Mouse (Mus musculus) testis, adult 2 months (tissue): ENCODE measurements around the gene Wdr62. TPM values are rescaled to one million over a fixed set of nuclear protein-coding genes. Genes with fewer than 3 reads are reported as not detected.

Source experiments
- H3K27ac ChIP-seq: fragments of 200-500 bp; 2 replicates; pipeline ENCODE4 v1.5.1; 2012; ENCODE audit warnings: low read depth, low read length; ENCODE audit not compliant: control insufficient read depth, insufficient read depth
- H3K27me3 ChIP-seq: fragments of 200-500 bp; 2 replicates; pipeline ENCODE4 v1.6.1; 2012; ENCODE audit warnings: mild to moderate bottlenecking, low read length, moderate library complexity; ENCODE audit not compliant: control insufficient read depth, insufficient read depth
- H3K36me3 ChIP-seq: fragments of 200-500 bp; 2 replicates; pipeline ENCODE4 v1.6.1; 2012; ENCODE audit warnings: mild to moderate bottlenecking, low read length; ENCODE audit not compliant: control insufficient read depth, insufficient read depth
- H3K4me1 ChIP-seq: fragments of 200-500 bp; 2 replicates; pipeline ENCODE4 v1.6.1; 2012; ENCODE audit warnings: low read length; ENCODE audit not compliant: control insufficient read depth, insufficient read depth
- H3K4me3 ChIP-seq: fragments of 200-500 bp; 2 replicates; pipeline ENCODE4 v1.5.1; 2012; ENCODE audit warnings: low read depth, mild to moderate bottlenecking, low read length, moderate library complexity, mixed read lengths; ENCODE audit not compliant: control insufficient read depth
- CTCF ChIP-seq: fragments of 200-500 bp; IDR thresholded peaks from 2 replicates; pipeline ENCODE4 v1.5.1; 2012; ENCODE audit warnings: low read depth, mild to moderate bottlenecking, inconsistent platforms, low read length, moderate library complexity; ENCODE audit not compliant: control insufficient read depth, insufficient read depth, insufficient replicate concordance
- POLR2A ChIP-seq: fragments of 200-500 bp; IDR thresholded peaks from 2 replicates; pipeline ENCODE4 v1.6.1; 2012; ENCODE audit warnings: low read depth, mild to moderate bottlenecking, inconsistent platforms, low read length, moderate library complexity; ENCODE audit not compliant: control insufficient read depth
- polyA plus RNA-seq: library from polyadenylated mRNA; depleted of rRNA; stranded (reverse); fragments of >200 nt; gene quantifications from 2 replicates; pipeline ENCODE4 v1.2.3, GENCODE M21; 2012

Gene Wdr62
- polyA plus RNA-seq, 1 experiment = 713 TPM

DNA sequence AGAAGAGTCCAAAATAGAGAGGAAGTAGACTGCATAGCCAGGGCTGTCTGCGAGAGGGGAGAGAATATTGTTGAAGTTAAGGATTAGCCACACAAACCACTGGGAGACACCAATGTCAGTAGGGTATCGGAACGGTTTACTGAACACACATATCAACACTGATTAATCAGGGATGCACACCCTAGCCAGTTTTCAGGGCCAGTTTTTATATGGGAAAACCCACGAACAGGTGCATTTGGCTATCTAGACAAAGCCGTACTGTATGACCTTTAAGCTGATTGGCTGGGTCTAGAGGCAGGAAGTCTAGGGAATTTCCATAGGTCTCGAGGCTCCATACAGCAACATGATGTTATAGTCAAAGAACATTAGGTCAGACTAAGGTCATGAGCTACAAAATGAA, 42.6 kb upstream of the Wdr62 start:
- TF ChIP-seq POLR2A (no peak), CTCF (no peak)
- Histone ChIP-seq H3K27ac (peak overlapping the region; percentile 59; the same call in 1 of the 2 replicates), H3K27me3 (no peaks in the 10 kb centered on the region), H3K36me3 (no peaks in the 10 kb centered on the region), H3K4me3 (peak overlapping the region; percentile 80), H3K4me1 (peaks cover 7% of the 10 kb centered on the region)

- no peaks in the 10 kb centered on the region for H3K36me3 ChIP-seq
- TF ChIP-seq CTCF = no peak
- peak; percentile 83 for TF ChIP-seq POLR2A
- H3K27me3 ChIP-seq = no peaks in the 10 kb centered on the region
- H3K4me3 ChIP-seq = peak overlapping the region; percentile 80
- H3K4me1 ChIP-seq = peaks cover 7% of the 10 kb centered on the region
- peak overlapping the region; percentile 59 for H3K27ac ChIP-seq
These were observed 42.1 kb upstream of the Wdr62 start for GRCm38 (mm10) chr7:30322285-30322667.

DNA sequence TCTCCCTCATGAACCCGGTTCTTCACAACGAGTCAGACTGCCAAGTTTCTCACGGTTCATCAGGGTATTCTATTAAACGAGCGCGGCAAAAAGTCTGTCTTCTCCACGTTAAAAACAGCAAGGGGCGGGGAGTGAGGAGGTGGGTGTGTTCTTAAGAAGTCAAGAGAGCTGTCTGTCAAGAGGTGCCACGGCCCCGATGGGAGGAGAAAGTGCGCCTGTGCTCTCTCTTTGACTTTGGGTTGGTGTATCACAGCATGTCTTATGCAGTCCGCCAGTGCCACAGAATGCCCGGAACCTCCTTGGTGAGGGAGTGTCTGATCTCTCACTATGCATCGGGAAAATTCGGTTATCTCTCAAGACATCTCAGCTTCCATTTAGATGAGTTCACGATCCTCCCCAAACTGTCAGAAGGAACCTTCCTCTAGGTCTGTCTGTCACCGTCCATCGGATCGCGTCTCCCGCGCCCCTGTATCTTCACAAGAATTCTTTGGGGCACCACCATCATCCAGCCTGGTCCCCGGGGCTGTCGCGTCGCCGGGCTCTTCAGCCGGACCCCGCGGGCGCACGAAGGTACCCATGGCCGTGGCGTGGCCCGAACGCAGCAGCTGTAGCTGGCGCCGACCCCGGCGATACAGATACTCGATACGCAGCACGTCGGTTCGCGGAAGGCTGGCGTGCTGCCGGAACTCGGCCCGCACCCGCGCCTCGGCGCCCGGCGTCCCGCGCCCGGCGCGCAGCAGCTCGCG, 41.5 kb upstream of the Wdr62 start, which contains the start of gene E130208F15Rik:
E130208F15Rik (plus strand) TSS at position 202 of the 746 bp plus-strand sequence.
- peak; percentile 59; the same call in 1 of the 2 replicates for TF ChIP-seq POLR2A
- no peak for TF ChIP-seq CTCF
- H3K4me3 ChIP-seq = peak within 1 kb of the TSS; percentile 80
- H3K27me3 ChIP-seq = no peaks in the 10 kb centered on the region

GRCm38 (mm10) chr7:30320946-30321345, 40.7 kb upstream of the Wdr62 start:
- Histone ChIP-seq H3K27ac (no peak overlapping the region), H3K27me3 (no peaks in the 10 kb centered on the region), H3K4me3 (no peak overlapping the region), H3K4me1 (peaks cover 5% of the 10 kb centered on the region), H3K36me3 (no peaks in the 10 kb centered on the region)
- TF ChIP-seq POLR2A = no peak
- no peak for TF ChIP-seq CTCF

More for the DNA sequence above, 41.5 kb upstream of the Wdr62 start, which contains the start of gene E130208F15Rik:
- H3K27ac ChIP-seq = peak within 1 kb of the TSS; percentile 59
- peaks cover 5% of the 10 kb centered on the region for H3K4me1 ChIP-seq
- H3K36me3 ChIP-seq = no peaks in the 10 kb centered on the region

DNA sequence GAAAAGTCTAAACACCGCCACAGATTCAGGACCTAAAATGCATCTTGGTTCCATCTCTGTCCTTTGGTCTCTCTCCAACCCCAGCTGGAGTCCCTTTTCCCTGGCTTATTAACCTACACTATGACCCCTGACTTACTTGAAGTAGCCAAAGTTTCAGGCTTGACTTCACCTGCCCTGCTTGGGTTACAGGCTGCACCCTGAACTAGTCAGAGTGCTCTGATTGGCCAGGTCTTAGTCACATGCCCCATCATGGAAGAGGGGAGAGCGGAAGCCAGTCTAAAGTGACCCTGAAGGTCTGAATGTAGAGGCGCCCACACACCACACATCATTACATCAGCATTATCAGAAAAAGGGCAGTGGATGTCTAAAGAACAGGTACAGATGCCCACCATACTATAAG, 37.9 kb upstream of the Wdr62 start:
- peaks cover 8% of the 10 kb centered on the region for H3K4me1 ChIP-seq
- H3K27ac ChIP-seq = no peak overlapping the region
- H3K27me3 ChIP-seq = no peaks in the 10 kb centered on the region
- no peak for TF ChIP-seq POLR2A
- TF ChIP-seq CTCF = no peak
- no peak overlapping the region for H3K4me3 ChIP-seq
- H3K36me3 ChIP-seq = no peaks in the 10 kb centered on the region

DNA sequence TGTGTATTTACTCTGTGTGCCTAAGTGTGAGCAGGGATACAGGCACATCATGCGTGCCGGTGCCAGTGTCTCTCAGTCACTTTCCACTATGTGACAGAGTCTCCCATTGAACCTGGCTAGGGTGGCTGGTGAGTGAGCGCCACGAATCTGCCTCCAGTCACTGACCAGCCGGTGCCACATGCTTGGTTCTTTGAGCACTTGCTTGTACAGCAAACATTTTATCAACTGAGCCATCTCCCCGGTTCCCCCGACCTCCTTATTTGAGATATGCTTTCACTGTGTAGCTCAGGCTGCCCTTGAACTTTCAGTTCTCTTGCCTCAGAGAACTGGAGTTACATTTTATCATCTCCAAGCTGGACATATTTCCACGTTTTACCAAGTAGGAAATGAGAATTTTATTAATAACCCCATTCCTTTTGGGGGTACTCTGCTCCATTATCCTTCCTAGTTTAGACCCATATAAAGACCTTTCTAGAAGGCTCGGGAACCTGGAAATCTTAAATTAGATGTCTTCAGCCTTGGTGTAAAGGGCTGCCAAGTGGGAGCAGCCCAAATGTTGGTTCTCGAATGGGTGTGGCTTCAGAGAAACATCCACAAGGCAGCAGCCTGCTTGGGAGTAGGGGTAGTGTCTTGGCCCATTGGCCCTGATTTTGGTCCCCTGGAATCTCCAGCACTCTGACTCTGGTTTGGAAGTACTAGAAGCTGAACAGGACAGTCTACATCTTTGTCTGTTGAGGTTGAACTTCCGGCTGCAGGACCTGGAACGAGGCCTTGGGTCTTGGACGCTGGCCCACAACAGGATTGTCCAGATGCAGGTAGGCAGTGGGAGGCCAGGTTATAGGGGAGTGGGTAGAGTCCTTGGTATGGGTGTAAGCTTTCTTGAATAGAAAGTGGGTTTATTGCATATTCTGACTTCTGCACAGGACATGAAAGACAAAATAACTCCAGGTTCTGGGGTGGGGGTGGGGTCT, 35.6 kb upstream of the Wdr62 start:
- H3K4me1 ChIP-seq = peaks cover 3% of the 10 kb centered on the region
- no peaks in the 10 kb centered on the region for H3K27me3 ChIP-seq
- no peak for TF ChIP-seq POLR2A
- no peak for TF ChIP-seq CTCF
- H3K4me3 ChIP-seq = no peak overlapping the region
- H3K27ac ChIP-seq = no peak overlapping the region
- no peaks in the 10 kb centered on the region for H3K36me3 ChIP-seq

- H3K36me3 ChIP-seq = no peaks in the 10 kb centered on the region
- H3K4me1 ChIP-seq = peaks cover 7% of the 10 kb centered on the region
- no peak within 1 kb of the TSS for H3K4me3 ChIP-seq
- no peaks in the 10 kb centered on the region for H3K27me3 ChIP-seq
- no peak for TF ChIP-seq CTCF
- TF ChIP-seq POLR2A = no peak
- no peak within 1 kb of the TSS for H3K27ac ChIP-seq
These were observed 34.5 kb upstream of the Wdr62 start, which contains the start of gene Syne4 for GRCm38 (mm10) chr7:30314721-30315155. TSS of gene Syne4 (plus strand) at chr7:30314807.
